ENCODE assay signal across 10 mouse cellular contexts in genomic region chr15:79693740-79694139, GRCm38 (mm10). TPM values are rescaled to one million over a fixed set of nuclear protein-coding genes. Genes with fewer than 3 reads are reported as not detected.
DNase-seq lines count a peak whose midpoint lies in the region; ATAC-seq and TF ChIP-seq lines count a peak whose summit lies in the region.
"Had no signal": no experiment of that assay in that cellular context is flagged by ENCODE, and none has a peak within 500 bp of the region (broad histone marks: within the 10 kb centered on the region; RNA-seq: fewer than 3 reads in every experiment).

No protein-coding gene starts in this region.

- H3K4me2 ChIP-seq in midbrain, embryonic 15.5 days, result no peak overlapping the region
- H3K4me2 ChIP-seq in lung, embryonic 14.5 days, result peak overlapping the region; percentile 28; the same call in 1 of the 2 replicates
- H3K4me2 ChIP-seq: embryonic facial prominence, embryonic 12.5 days; hindbrain, embryonic 15.5 days had no signal

- H3K36me3 ChIP-seq in midbrain, embryonic 10.5 days, result peaks cover 39% of the 10 kb centered on the region
- H3K36me3 ChIP-seq in midbrain, embryonic 15.5 days (replicated peaks), result no peaks in the 10 kb centered on the region; the same call in 1 of the 2 replicates
- peaks cover 15% of the 10 kb centered on the region; the same call in 1 of the 2 replicates for H3K36me3 ChIP-seq in lung, embryonic 14.5 days (ENCODE audit: insufficient read depth)
- no peaks in the 10 kb centered on the region; the same call in 1 of the 2 replicates for H3K36me3 ChIP-seq in thymus, adult 2 months (ENCODE audit: control insufficient read depth, insufficient read depth, low read length)

- H3K4me1 ChIP-seq in midbrain, embryonic 10.5 days, result peaks cover 46% of the 10 kb centered on the region
- H3K4me1 ChIP-seq in midbrain, embryonic 15.5 days, result peaks cover 33% of the 10 kb centered on the region
- peaks cover 16% of the 10 kb centered on the region; the same call in 1 of the 2 replicates for H3K4me1 ChIP-seq in lung, embryonic 14.5 days (ENCODE audit: insufficient read depth)
- peaks cover 26% of the 10 kb centered on the region for H3K4me1 ChIP-seq in thymus, adult 2 months (replicated peaks; ENCODE audit: control insufficient read depth, insufficient read depth, low read length)

- H3K4me3 ChIP-seq in midbrain, embryonic 10.5 days, result peak overlapping the region; percentile 5; the same call in 1 of the 2 replicates
- no peak overlapping the region for H3K4me3 ChIP-seq in midbrain, embryonic 15.5 days
- no peak overlapping the region for H3K4me3 ChIP-seq in lung, embryonic 14.5 days (ENCODE audit: low read depth, low read length)
- H3K4me3 ChIP-seq in thymus, adult 2 months (ENCODE audit: control insufficient read depth, insufficient read depth, low read length), result peak overlapping the region; percentile 38
- H3K4me3 ChIP-seq: embryonic facial prominence, embryonic 12.5 days; hindbrain, embryonic 15.5 days had no signal

- H3K9me3 ChIP-seq in midbrain, embryonic 10.5 days (replicated peaks), result no peaks in the 10 kb centered on the region
- no peaks in the 10 kb centered on the region for H3K9me3 ChIP-seq in midbrain, embryonic 15.5 days
- H3K9me3 ChIP-seq in lung, embryonic 14.5 days (ENCODE audit: low read depth, low read length), result no peaks in the 10 kb centered on the region
- H3K9me3 ChIP-seq: embryonic facial prominence, embryonic 12.5 days; hindbrain, embryonic 15.5 days had no signal

- TF ChIP-seq POLR2A in thymus, adult 2 months (IDR thresholded peaks at IDR 0.05; ENCODE audit: control insufficient read depth, extremely low read depth, insufficient read depth, low read length, poor library complexity), result peak; percentile 67

- no peak for DNase-seq in midbrain, embryonic 10.5 days (ENCODE audit: low spot score)
- DNase-seq in lung, embryonic 14.5 days, result no peak
- DNase-seq in thymus, adult 2 months, result peak; percentile 71
- DNase-seq in left cerebral cortex, postnatal 4 days, result no peak
- DNase-seq in layer of hippocampus, adult 11-12 months (ENCODE audit: low spot score), result no peak
- DNase-seq in cerebellum, postnatal 10 days, result no peak

- intact Hi-C loops in left cerebral cortex, postnatal 4 days (cut with DNase I), result no loop called here

- ATAC-seq in midbrain, embryonic 15.5 days (replicated peaks), result no peak
- ATAC-seq in common myeloid progenitor, adult 5-6 weeks (replicated peaks; ENCODE audit: low read depth, poor library complexity, severe bottlenecking), result peak; percentile 31
- no peak for ATAC-seq in lung, embryonic 14.5 days (ENCODE audit: insufficient read depth)

- TF ChIP-seq CTCF in lung, embryonic 14.5 days (IDR thresholded peaks at IDR 0.05; ENCODE audit: low read depth), result no peak
- no peak for TF ChIP-seq CTCF in thymus, adult 2 months (IDR thresholded peaks at IDR 0.05; ENCODE audit: borderline replicate concordance, control insufficient read depth, extremely low read depth, insufficient read depth, low read length, poor library complexity)

- H3K27me3 ChIP-seq in midbrain, embryonic 10.5 days (ENCODE audit: low read depth, poor library complexity, severe bottlenecking), result no peaks in the 10 kb centered on the region
- H3K27me3 ChIP-seq in midbrain, embryonic 15.5 days (replicated peaks), result no peaks in the 10 kb centered on the region
- no peaks in the 10 kb centered on the region for H3K27me3 ChIP-seq in lung, embryonic 14.5 days (ENCODE audit: insufficient read depth, low read length)
- no peaks in the 10 kb centered on the region for H3K27me3 ChIP-seq in thymus, adult 2 months (ENCODE audit: control insufficient read depth, insufficient read depth, low read length)
- H3K27me3 ChIP-seq: embryonic facial prominence, embryonic 12.5 days; hindbrain, embryonic 15.5 days had no signal

- 88% methylated on average over 11 of the region's 11 CpGs for WGBS in midbrain, embryonic 10.5 days
- WGBS in midbrain, embryonic 15.5 days, result 90% methylated on average over 11 of the region's 11 CpGs
- WGBS in lung, embryonic 14.5 days, result 69% methylated on average over 11 of the region's 11 CpGs
- WGBS in thymus, adult 2 months, result 2% methylated on average over 11 of the region's 11 CpGs

- H3K27ac ChIP-seq in midbrain, embryonic 10.5 days (replicated peaks), result 0 out of 2 replicates have a peak overlapping the region, but pooled peaks have one; percentile 18
- H3K27ac ChIP-seq in midbrain, embryonic 15.5 days, result no peak overlapping the region
- H3K27ac ChIP-seq in lung, embryonic 14.5 days (ENCODE audit: low read depth), result peak overlapping the region; percentile 27; the same call in 1 of the 2 replicates
- H3K27ac ChIP-seq in thymus, adult 2 months (ENCODE audit: control insufficient read depth, insufficient read depth, low read length), result peak overlapping the region; percentile 84
- H3K27ac ChIP-seq: embryonic facial prominence, embryonic 12.5 days; hindbrain, embryonic 15.5 days had no signal

- H3K9ac ChIP-seq in midbrain, embryonic 15.5 days, result no peak overlapping the region
- no peak overlapping the region; the same call in 1 of the 2 replicates for H3K9ac ChIP-seq in lung, embryonic 14.5 days
- H3K9ac ChIP-seq: embryonic facial prominence, embryonic 12.5 days; hindbrain, embryonic 15.5 days had no signal

RNA-seq across cellular contexts. Expression of gene Gtpbp1, which starts 3.1 kb away (rescaled TPM):
- polyA plus RNA-seq in midbrain, embryonic 10.5 days (2016; fragmentation: Nextera tagmentation; extraction: Ambion mirVana), result 46.6 and 49.0 TPM in 2 replicates
- polyA plus RNA-seq in midbrain, embryonic 15.5 days (2015; fragmentation: Nextera tagmentation; extraction: Ambion mirVana), result 53.7 and 57.4 TPM in 2 replicates
- 55.1 and 66.9 TPM in 2 replicates for total RNA-seq in common myeloid progenitor, adult 5-6 weeks (2017)
- polyA plus RNA-seq in lung, embryonic 14.5 days (2014; fragmentation: Nextera tagmentation; extraction: Ambion mirVana), result 35.5 and 37.9 TPM in 2 replicates
- polyA plus RNA-seq in thymus, adult 2 months (2012; rRNA removed), result 91.3 and 114 TPM in 2 replicates
- 10 to 100 TPM; 62.4 to 62.9 TPM for total RNA-seq in left cerebral cortex, postnatal 4 days (2021)

RNA-seq across cellular contexts. Expression of gene Josd1, which starts 6.0 kb away (rescaled TPM):
- 17.6 and 18.9 TPM in 2 replicates for polyA plus RNA-seq in midbrain, embryonic 10.5 days (2016; fragmentation: Nextera tagmentation; extraction: Ambion mirVana)
- polyA plus RNA-seq in midbrain, embryonic 15.5 days (2015; fragmentation: Nextera tagmentation; extraction: Ambion mirVana), result 22.8 and 24.0 TPM in 2 replicates
- total RNA-seq in common myeloid progenitor, adult 5-6 weeks (2017), result 28.5 and 40.3 TPM in 2 replicates
- polyA plus RNA-seq in lung, embryonic 14.5 days (2014; fragmentation: Nextera tagmentation; extraction: Ambion mirVana), result 15.0 and 15.2 TPM in 2 replicates
- polyA plus RNA-seq in thymus, adult 2 months (2012; rRNA removed), result 23.8 and 30.5 TPM in 2 replicates
- total RNA-seq in left cerebral cortex, postnatal 4 days (2021), result 10 to 100 TPM; 31.2 to 32.0 TPM

RNA-seq across cellular contexts. Expression of gene Tomm22, which starts 23.1 kb away (rescaled TPM):
- 252 and 279 TPM in 2 replicates for polyA plus RNA-seq in midbrain, embryonic 10.5 days (2016; fragmentation: Nextera tagmentation; extraction: Ambion mirVana)
- polyA plus RNA-seq in midbrain, embryonic 15.5 days (2015; fragmentation: Nextera tagmentation; extraction: Ambion mirVana), result 222 and 226 TPM in 2 replicates
- total RNA-seq in common myeloid progenitor, adult 5-6 weeks (2017), result 92.2 and 93.2 TPM in 2 replicates
- 244 and 245 TPM in 2 replicates for polyA plus RNA-seq in lung, embryonic 14.5 days (2014; fragmentation: Nextera tagmentation; extraction: Ambion mirVana)
- polyA plus RNA-seq in thymus, adult 2 months (2012; rRNA removed), result 51.7 and 65.2 TPM in 2 replicates
- total RNA-seq in left cerebral cortex, postnatal 4 days (2021), result 100 to 1,000 TPM; 109 to 110 TPM

RNA-seq across cellular contexts. Expression of gene Cby1, which starts 34.7 kb away (rescaled TPM):
- polyA plus RNA-seq in midbrain, embryonic 10.5 days (2016; fragmentation: Nextera tagmentation; extraction: Ambion mirVana), result 88.0 and 89.1 TPM in 2 replicates
- 92.1 and 99.6 TPM in 2 replicates for polyA plus RNA-seq in midbrain, embryonic 15.5 days (2015; fragmentation: Nextera tagmentation; extraction: Ambion mirVana)
- total RNA-seq in common myeloid progenitor, adult 5-6 weeks (2017), result 46.7 and 51.4 TPM in 2 replicates
- polyA plus RNA-seq in lung, embryonic 14.5 days (2014; fragmentation: Nextera tagmentation; extraction: Ambion mirVana), result 51.2 and 52.8 TPM in 2 replicates
- 16.0 and 17.9 TPM in 2 replicates for polyA plus RNA-seq in thymus, adult 2 months (2012; rRNA removed)
- 10 to 100 TPM; 55.6 to 60.1 TPM for total RNA-seq in left cerebral cortex, postnatal 4 days (2021)

RNA-seq across cellular contexts. Expression of gene Fam227a, which starts 35.0 kb away (rescaled TPM):
- polyA plus RNA-seq in midbrain, embryonic 10.5 days (2016; fragmentation: Nextera tagmentation; extraction: Ambion mirVana), result 2.2 and 2.4 TPM in 2 replicates
- polyA plus RNA-seq in midbrain, embryonic 15.5 days (2015; fragmentation: Nextera tagmentation; extraction: Ambion mirVana), result 5.1 and 6.6 TPM in 2 replicates
- 2.8 and 2.9 TPM in 2 replicates for total RNA-seq in common myeloid progenitor, adult 5-6 weeks (2017)
- 1.4 and 1.5 TPM in 2 replicates for polyA plus RNA-seq in lung, embryonic 14.5 days (2014; fragmentation: Nextera tagmentation; extraction: Ambion mirVana)
- 1.0 and 1.2 TPM in 2 replicates for polyA plus RNA-seq in thymus, adult 2 months (2012; rRNA removed)
- total RNA-seq in left cerebral cortex, postnatal 4 days (2021), result 10 to 100 TPM; 13.5 to 17.2 TPM

Comparison
In these comparisons a context has a peak if more than half of its experiments do, and no peak if none do; other contexts are left out.
1. H3K4me3 ChIP-seq: peak in midbrain, embryonic 10.5 days (single experiment) and thymus, adult 2 months (single experiment); none in midbrain, embryonic 15.5 days (single experiment) and lung, embryonic 14.5 days (single experiment).